Mouse (Mus musculus): ENCODE measurements at regions not wholly inside any gene's neighbourhood (a gene's known extent, or its start where the extent isn't known, plus 50 kb on each side); places are given as distances from the start of the nearest gene placed in this dataset.

DNA sequence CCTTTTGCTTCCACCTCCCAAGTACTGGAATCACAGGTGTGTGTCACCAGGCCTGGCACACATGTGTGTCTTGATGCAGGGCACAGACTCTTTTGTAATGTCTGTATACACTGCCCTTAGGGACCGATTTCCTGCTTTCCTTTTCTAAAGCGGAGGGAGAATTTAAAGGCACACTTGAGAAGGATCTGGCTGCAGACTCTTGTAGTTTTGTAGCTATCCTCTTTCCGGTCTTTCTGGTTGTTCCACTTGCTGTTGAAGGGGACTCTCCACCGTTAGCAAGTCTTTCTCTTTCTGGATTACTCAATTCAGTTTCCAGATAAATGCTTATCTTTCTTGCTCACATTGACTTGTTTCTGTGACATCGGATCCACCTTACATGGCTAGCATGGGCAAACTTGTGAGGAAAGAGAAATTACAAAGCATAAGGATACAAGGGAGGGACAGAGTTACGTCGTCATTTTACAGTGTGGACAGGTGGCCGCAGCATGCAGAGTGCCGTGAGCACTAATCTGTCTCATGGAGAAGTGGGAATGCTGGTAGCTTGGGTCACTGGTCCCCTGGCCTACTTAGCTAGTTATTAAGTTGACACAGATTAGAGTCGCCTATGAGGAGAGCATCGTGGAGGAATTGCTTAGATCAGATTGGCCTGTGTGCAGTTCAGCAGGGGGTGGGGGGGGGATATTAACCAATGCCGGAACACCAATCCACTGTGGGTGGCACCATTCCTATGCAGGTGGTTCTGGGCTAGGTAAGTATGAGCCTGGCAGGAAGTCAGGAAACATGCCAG is 54.4 kb upstream of the Parp11 start:
- DNase-seq: peak; percentile 39

GRCm38 (mm10) chr6:127392799-127393172 is 53.9 kb upstream of the Parp11 start:
- no peak for DNase-seq

GRCm38 (mm10) chr6:127393907-127394600 is 52.6 kb upstream of the Parp11 start:
- DNase-seq: no peak

Data from lung, postnatal 14 days (tissue).